Mouse (Mus musculus): ENCODE measurements around the gene Abhd5. TPM values are rescaled to one million over a fixed set of nuclear protein-coding genes. Genes with fewer than 3 reads are reported as not detected.

Gene Abhd5
- polyA plus RNA-seq, 1 experiment from 2014 or later, result 15.9 TPM

DNA sequence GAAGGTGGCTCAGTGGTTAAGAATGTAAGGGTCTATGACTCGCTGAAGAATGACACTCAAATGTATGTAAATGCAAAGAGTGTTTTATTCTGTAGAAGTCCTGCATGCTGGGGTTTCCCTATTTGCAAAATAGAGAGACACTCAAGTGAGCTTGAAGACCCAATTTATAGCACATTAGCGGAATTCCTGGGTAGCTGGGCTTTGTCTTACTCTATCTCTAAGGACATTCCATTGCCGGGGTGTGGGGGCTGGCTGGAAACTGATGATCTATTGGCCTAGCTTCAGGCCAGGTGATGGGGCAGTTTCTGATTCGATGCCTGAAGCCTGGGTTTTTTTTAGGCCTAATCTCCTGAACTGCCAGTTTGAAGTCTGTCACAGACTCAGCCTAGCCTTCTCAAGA, 36.5 kb upstream of the Abhd5 start:
- no peak for ATAC-seq (replicated peaks; ENCODE audit: insufficient number of reproducible peaks, low FRiP score, low TSS enrichment)
- WGBS (ENCODE audit: insufficient replicate concordance), result 43% methylated on average over 4 of the region's 4 CpGs
- Histone ChIP-seq H3K4me2 (no peak overlapping the region), H3K36me3 (ENCODE audit: control insufficient read depth, insufficient read depth, low read length) (no peaks in the 10 kb centered on the region), H3K27ac (ENCODE audit: low read depth, low read length) (no peak overlapping the region), H3K4me3 (ENCODE audit: low read depth, low read length) (no peak overlapping the region), H3K4me1 (ENCODE audit: control insufficient read depth, insufficient read depth, low read length) (peaks cover 2% of the 10 kb centered on the region), H3K9ac (ENCODE audit: low read depth, low read length) (no peak overlapping the region), H3K27me3 (ENCODE audit: control insufficient read depth, insufficient read depth, low read length) (no peaks in the 10 kb centered on the region), H3K9me3 (replicated peaks; ENCODE audit: control insufficient read depth, low read length) (no peaks in the 10 kb centered on the region)

DNA sequence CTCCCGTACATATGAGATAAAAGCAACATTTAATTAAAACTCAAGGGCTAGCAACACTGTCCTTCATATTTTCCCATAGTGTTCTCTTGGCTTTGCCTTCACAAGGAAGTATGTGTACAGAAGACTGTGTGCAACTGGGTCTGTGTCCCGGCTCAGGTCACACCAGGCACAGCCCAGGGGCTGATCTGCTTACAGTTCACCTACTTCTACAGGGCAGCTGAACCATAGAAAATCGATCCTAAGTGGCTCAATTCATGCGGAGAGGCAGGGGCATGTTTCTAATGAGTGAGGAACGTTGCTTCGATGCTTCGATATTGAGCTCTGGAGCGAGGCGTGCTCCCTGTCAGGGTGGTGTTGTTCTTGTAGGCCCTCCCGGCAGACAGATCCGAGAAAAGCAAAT, 35.9 kb upstream of the Abhd5 start:
- no peak for ATAC-seq (replicated peaks; ENCODE audit: insufficient number of reproducible peaks, low FRiP score, low TSS enrichment)
- H3K4me3 ChIP-seq (ENCODE audit: low read depth, low read length), result no peak overlapping the region
- no peaks in the 10 kb centered on the region for H3K4me1 ChIP-seq (ENCODE audit: control insufficient read depth, insufficient read depth, low read length)
- no peaks in the 10 kb centered on the region for H3K27me3 ChIP-seq (ENCODE audit: control insufficient read depth, insufficient read depth, low read length)
- no peaks in the 10 kb centered on the region for H3K36me3 ChIP-seq (ENCODE audit: control insufficient read depth, insufficient read depth, low read length)
- H3K27ac ChIP-seq (ENCODE audit: low read depth, low read length), result no peak overlapping the region
- no peak overlapping the region for H3K4me2 ChIP-seq
- WGBS (ENCODE audit: insufficient replicate concordance), result 85% methylated on average over 11 of the region's 11 CpGs
- no peak overlapping the region for H3K9ac ChIP-seq (ENCODE audit: low read depth, low read length)
- H3K9me3 ChIP-seq (replicated peaks; ENCODE audit: control insufficient read depth, low read length), result no peaks in the 10 kb centered on the region

GRCm38 (mm10) chr9:122316562-122316961, 34.8 kb upstream of the Abhd5 start:
- H3K27me3 ChIP-seq (ENCODE audit: control insufficient read depth, insufficient read depth, low read length), result no peaks in the 10 kb centered on the region
- no peaks in the 10 kb centered on the region for H3K4me1 ChIP-seq (ENCODE audit: control insufficient read depth, insufficient read depth, low read length)
- H3K4me3 ChIP-seq (ENCODE audit: low read depth, low read length), result no peak overlapping the region
- no peaks in the 10 kb centered on the region for H3K9me3 ChIP-seq (replicated peaks; ENCODE audit: control insufficient read depth, low read length)
- no peaks in the 10 kb centered on the region for H3K36me3 ChIP-seq (ENCODE audit: control insufficient read depth, insufficient read depth, low read length)
- H3K9ac ChIP-seq (ENCODE audit: low read depth, low read length), result no peak overlapping the region
- WGBS (ENCODE audit: insufficient replicate concordance), result 64% methylated on average over 7 of the region's 7 CpGs
- ATAC-seq (replicated peaks; ENCODE audit: insufficient number of reproducible peaks, low FRiP score, low TSS enrichment), result no peak
- no peak overlapping the region for H3K27ac ChIP-seq (ENCODE audit: low read depth, low read length)
- H3K4me2 ChIP-seq, result no peak overlapping the region

DNA sequence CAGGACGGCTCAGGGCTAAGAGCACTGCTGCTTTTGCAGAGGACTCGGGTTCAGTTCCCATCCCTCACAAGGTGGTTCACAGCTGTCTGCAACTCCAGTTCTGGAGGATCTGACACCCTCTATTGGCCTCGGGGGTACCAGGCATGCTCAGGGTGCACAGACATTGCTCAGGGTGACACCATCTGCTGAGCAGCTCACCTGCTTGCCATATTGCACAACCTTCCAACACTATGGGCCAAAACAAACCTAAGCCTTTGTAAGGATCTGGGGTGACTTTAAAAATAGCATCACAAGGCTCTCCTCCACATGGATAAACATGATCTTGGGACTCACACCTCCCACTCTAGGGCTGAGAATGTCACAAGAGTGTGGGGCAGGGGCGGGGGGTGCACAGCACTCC, 30.8 kb upstream of the Abhd5 start:
- no peak overlapping the region for H3K4me3 ChIP-seq (ENCODE audit: low read depth, low read length)
- H3K36me3 ChIP-seq (ENCODE audit: control insufficient read depth, insufficient read depth, low read length), result no peaks in the 10 kb centered on the region
- H3K9ac ChIP-seq (ENCODE audit: low read depth, low read length), result no peak overlapping the region
- no peaks in the 10 kb centered on the region for H3K27me3 ChIP-seq (ENCODE audit: control insufficient read depth, insufficient read depth, low read length)
- no peak overlapping the region for H3K4me2 ChIP-seq
- H3K27ac ChIP-seq (ENCODE audit: low read depth, low read length), result no peak overlapping the region
- H3K9me3 ChIP-seq (replicated peaks; ENCODE audit: control insufficient read depth, low read length), result no peaks in the 10 kb centered on the region
- 81% methylated on average over 4 of the region's 4 CpGs for WGBS (ENCODE audit: insufficient replicate concordance)
- ATAC-seq (replicated peaks; ENCODE audit: insufficient number of reproducible peaks, low FRiP score, low TSS enrichment), result no peak
- H3K4me1 ChIP-seq (ENCODE audit: control insufficient read depth, insufficient read depth, low read length), result no peaks in the 10 kb centered on the region

GRCm38 (mm10) chr9:122322356-122322755, 29.1 kb upstream of the Abhd5 start:
- Histone ChIP-seq H3K4me3 (ENCODE audit: low read depth, low read length) (no peak overlapping the region), H3K9ac (ENCODE audit: low read depth, low read length) (no peak overlapping the region), H3K9me3 (replicated peaks; ENCODE audit: control insufficient read depth, low read length) (no peaks in the 10 kb centered on the region), H3K4me2 (no peak overlapping the region), H3K27ac (ENCODE audit: low read depth, low read length) (no peak overlapping the region), H3K27me3 (ENCODE audit: control insufficient read depth, insufficient read depth, low read length) (no peaks in the 10 kb centered on the region), H3K4me1 (ENCODE audit: control insufficient read depth, insufficient read depth, low read length) (no peaks in the 10 kb centered on the region), H3K36me3 (ENCODE audit: control insufficient read depth, insufficient read depth, low read length) (no peaks in the 10 kb centered on the region)
- ATAC-seq (replicated peaks; ENCODE audit: insufficient number of reproducible peaks, low FRiP score, low TSS enrichment), result no peak
- 61% methylated on average over 3 of the region's 3 CpGs for WGBS (ENCODE audit: insufficient replicate concordance)

GRCm38 (mm10) chr9:122325996-122326395, 25.4 kb upstream of the Abhd5 start:
- Histone ChIP-seq H3K9me3 (replicated peaks; ENCODE audit: control insufficient read depth, low read length) (no peaks in the 10 kb centered on the region), H3K4me3 (ENCODE audit: low read depth, low read length) (no peak overlapping the region), H3K27me3 (ENCODE audit: control insufficient read depth, insufficient read depth, low read length) (no peaks in the 10 kb centered on the region), H3K4me1 (ENCODE audit: control insufficient read depth, insufficient read depth, low read length) (no peaks in the 10 kb centered on the region), H3K4me2 (no peak overlapping the region), H3K27ac (ENCODE audit: low read depth, low read length) (no peak overlapping the region), H3K36me3 (ENCODE audit: control insufficient read depth, insufficient read depth, low read length) (no peaks in the 10 kb centered on the region), H3K9ac (ENCODE audit: low read depth, low read length) (no peak overlapping the region)
- 85% methylated on average over 1 of the region's 1 CpGs for WGBS (ENCODE audit: insufficient replicate concordance)
- ATAC-seq (replicated peaks; ENCODE audit: insufficient number of reproducible peaks, low FRiP score, low TSS enrichment), result no peak

DNA sequence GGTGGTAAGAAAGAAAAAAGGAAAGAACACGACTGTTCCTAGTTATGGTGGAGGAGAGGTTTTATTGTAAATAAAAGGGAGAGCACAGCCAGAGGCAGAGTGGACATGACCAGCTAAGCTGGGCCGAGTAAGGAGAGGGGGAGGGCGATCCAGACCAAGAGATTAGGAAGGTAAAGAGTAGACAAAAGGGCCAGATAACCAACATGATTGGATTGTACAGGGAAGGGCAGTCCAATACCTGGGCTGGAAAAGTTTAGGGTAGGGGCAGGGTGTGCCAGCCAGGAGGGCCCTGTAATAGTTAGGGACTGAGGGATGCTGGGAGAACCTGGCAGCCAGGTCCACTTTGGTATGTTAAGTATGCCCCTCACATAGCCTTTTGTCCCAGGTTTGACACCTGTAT, 23.2 kb upstream of the Abhd5 start:
- Histone ChIP-seq H3K27ac (ENCODE audit: low read depth, low read length) (no peak overlapping the region), H3K27me3 (ENCODE audit: control insufficient read depth, insufficient read depth, low read length) (no peaks in the 10 kb centered on the region), H3K4me2 (no peak overlapping the region), H3K4me3 (ENCODE audit: low read depth, low read length) (no peak overlapping the region), H3K9me3 (replicated peaks; ENCODE audit: control insufficient read depth, low read length) (no peaks in the 10 kb centered on the region), H3K36me3 (ENCODE audit: control insufficient read depth, insufficient read depth, low read length) (no peaks in the 10 kb centered on the region), H3K9ac (ENCODE audit: low read depth, low read length) (no peak overlapping the region), H3K4me1 (ENCODE audit: control insufficient read depth, insufficient read depth, low read length) (no peaks in the 10 kb centered on the region)
- no peak for ATAC-seq (replicated peaks; ENCODE audit: insufficient number of reproducible peaks, low FRiP score, low TSS enrichment)
- 68% methylated on average over 3 of the region's 3 CpGs for WGBS (ENCODE audit: insufficient replicate concordance)

GRCm38 (mm10) chr9:122336677-122337076, 14.7 kb upstream of the Abhd5 start:
- no peaks in the 10 kb centered on the region for H3K9me3 ChIP-seq (replicated peaks; ENCODE audit: control insufficient read depth, low read length)
- H3K27ac ChIP-seq (ENCODE audit: low read depth, low read length), result no peak overlapping the region
- no peaks in the 10 kb centered on the region for H3K36me3 ChIP-seq (ENCODE audit: control insufficient read depth, insufficient read depth, low read length)
- no peak overlapping the region for H3K4me3 ChIP-seq (ENCODE audit: low read depth, low read length)
- H3K27me3 ChIP-seq (ENCODE audit: control insufficient read depth, insufficient read depth, low read length), result no peaks in the 10 kb centered on the region
- H3K9ac ChIP-seq (ENCODE audit: low read depth, low read length), result no peak overlapping the region
- no peak for ATAC-seq (replicated peaks; ENCODE audit: insufficient number of reproducible peaks, low FRiP score, low TSS enrichment)
- no peaks in the 10 kb centered on the region for H3K4me1 ChIP-seq (ENCODE audit: control insufficient read depth, insufficient read depth, low read length)
- H3K4me2 ChIP-seq, result no peak overlapping the region
- 71% methylated on average over 2 of the region's 2 CpGs for WGBS (ENCODE audit: insufficient replicate concordance)

DNA sequence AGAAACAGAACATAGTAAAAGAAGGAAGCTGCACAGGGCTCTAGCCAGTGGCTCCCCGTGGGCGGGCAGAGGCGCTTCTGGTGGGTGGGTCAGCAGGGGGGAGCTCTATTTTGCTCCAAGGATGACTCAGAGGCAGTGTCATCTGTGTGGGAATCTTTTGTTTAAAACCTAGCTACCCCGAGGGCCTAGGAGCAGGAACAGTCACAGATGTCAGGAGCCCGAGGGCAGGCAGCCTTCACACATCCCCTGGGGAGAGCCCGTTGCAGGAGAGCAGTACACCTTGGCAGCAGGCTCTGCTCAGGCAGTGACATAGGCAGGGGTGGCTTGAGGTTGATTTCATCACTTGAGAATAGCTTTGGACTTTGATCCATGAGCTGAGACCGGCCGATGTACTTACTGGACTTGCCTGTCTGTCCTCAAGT, 13.9 kb upstream of the Abhd5 start:
- Histone ChIP-seq H3K4me1 (ENCODE audit: control insufficient read depth, insufficient read depth, low read length) (no peaks in the 10 kb centered on the region), H3K9ac (ENCODE audit: low read depth, low read length) (no peak overlapping the region), H3K4me3 (ENCODE audit: low read depth, low read length) (no peak overlapping the region), H3K27ac (ENCODE audit: low read depth, low read length) (no peak overlapping the region), H3K9me3 (replicated peaks; ENCODE audit: control insufficient read depth, low read length) (no peaks in the 10 kb centered on the region), H3K36me3 (ENCODE audit: control insufficient read depth, insufficient read depth, low read length) (no peaks in the 10 kb centered on the region), H3K4me2 (no peak overlapping the region), H3K27me3 (ENCODE audit: control insufficient read depth, insufficient read depth, low read length) (no peaks in the 10 kb centered on the region)
- WGBS (ENCODE audit: insufficient replicate concordance), result 38% methylated on average over 8 of the region's 8 CpGs
- no peak for ATAC-seq (replicated peaks; ENCODE audit: insufficient number of reproducible peaks, low FRiP score, low TSS enrichment)
